ENCODE assay signal across 17 mouse cellular contexts in the genomic region with DNA sequence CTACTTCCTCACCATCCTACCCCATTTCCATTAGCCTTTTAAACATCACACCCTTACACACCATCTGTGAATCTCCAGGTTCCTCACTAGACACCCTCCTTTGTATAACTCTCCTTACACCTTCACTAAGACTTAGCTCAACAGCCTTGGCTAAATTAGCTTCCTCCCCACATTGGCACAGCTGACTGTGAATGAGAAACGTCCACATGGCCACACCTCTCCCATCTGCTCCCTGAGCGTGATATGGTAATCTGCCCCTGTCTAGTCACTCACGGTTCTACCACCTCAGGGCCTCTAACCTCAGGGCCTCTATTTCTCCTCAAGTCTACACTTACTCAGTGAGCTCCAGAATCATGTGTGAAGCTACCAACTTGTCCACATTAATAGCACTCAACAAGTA. TPM values are rescaled to one million over a fixed set of nuclear protein-coding genes. Genes with fewer than 3 reads are reported as not detected.
"Had no signal": no experiment of that assay in that cellular context is flagged by ENCODE, and none has a peak within 500 bp of the region (broad histone marks: within the 10 kb centered on the region; RNA-seq: fewer than 3 reads in every experiment).

No protein-coding gene starts in this region.

- H3K4me2 ChIP-seq: limb, embryonic 12.5 days; lung, embryonic 15.5 days; midbrain, embryonic 13.5 days; stomach, embryonic 15.5 days had no signal

- ATAC-seq: liver, postnatal 0 days; midbrain, embryonic 13.5 days had no signal

- H3K9ac ChIP-seq: limb, embryonic 12.5 days; liver, postnatal 0 days; lung, embryonic 15.5 days; midbrain, embryonic 13.5 days; stomach, embryonic 15.5 days had no signal

- H3K4me3 ChIP-seq: layer of hippocampus, adult 2 months; limb, embryonic 12.5 days; lung, embryonic 15.5 days; midbrain, embryonic 13.5 days; stomach, embryonic 15.5 days had no signal

- H3K9me3 ChIP-seq: limb, embryonic 12.5 days; lung, embryonic 15.5 days; midbrain, embryonic 13.5 days; stomach, embryonic 15.5 days had no signal

- H3K27me3 ChIP-seq: limb, embryonic 12.5 days; lung, embryonic 15.5 days; midbrain, embryonic 13.5 days; stomach, embryonic 15.5 days had no signal

- DNase-seq: kidney, postnatal 10 days; kidney, postnatal 4 days; liver, postnatal 0 days; lung, postnatal 14 days; right cerebral cortex, postnatal 14 days; thymus, postnatal 4 days had no signal

- H3K27ac ChIP-seq: layer of hippocampus, adult 2 months; limb, embryonic 12.5 days; lung, embryonic 15.5 days; macrophage; midbrain, embryonic 13.5 days; stomach, embryonic 15.5 days had no signal

- H3K4me1 ChIP-seq: limb, embryonic 12.5 days; lung, embryonic 15.5 days; midbrain, embryonic 13.5 days; stomach, embryonic 15.5 days had no signal

RNA-seq across cellular contexts. Expression of a gene that starts 38.7 kb away (rescaled TPM):
- total RNA-seq: layer of hippocampus, postnatal 10 days; left cerebral cortex, postnatal 36 days; liver, adult 2 months; midbrain, postnatal 0 days had no signal
- polyA plus RNA-seq: midbrain, embryonic 13.5 days; midbrain, postnatal 0 days; neural tube, embryonic 14.5 days had no signal
